Mouse (Mus musculus) stomach, postnatal 0 days (tissue): ENCODE data around the gene Inpp5b.

Experiments
- CTCF ChIP-seq: IDR thresholded peaks from 2 replicates; pipeline ENCODE4 v1.5.1; 2016; ENCODE audit warnings: antibody characterized with exemption, low read depth, mild to moderate bottlenecking, moderate library complexity
- EP300 ChIP-seq: optimal IDR thresholded peaks from 2 replicates; pipeline ENCODE3; 2016; ENCODE audit warnings: antibody characterized with exemption

DNA sequence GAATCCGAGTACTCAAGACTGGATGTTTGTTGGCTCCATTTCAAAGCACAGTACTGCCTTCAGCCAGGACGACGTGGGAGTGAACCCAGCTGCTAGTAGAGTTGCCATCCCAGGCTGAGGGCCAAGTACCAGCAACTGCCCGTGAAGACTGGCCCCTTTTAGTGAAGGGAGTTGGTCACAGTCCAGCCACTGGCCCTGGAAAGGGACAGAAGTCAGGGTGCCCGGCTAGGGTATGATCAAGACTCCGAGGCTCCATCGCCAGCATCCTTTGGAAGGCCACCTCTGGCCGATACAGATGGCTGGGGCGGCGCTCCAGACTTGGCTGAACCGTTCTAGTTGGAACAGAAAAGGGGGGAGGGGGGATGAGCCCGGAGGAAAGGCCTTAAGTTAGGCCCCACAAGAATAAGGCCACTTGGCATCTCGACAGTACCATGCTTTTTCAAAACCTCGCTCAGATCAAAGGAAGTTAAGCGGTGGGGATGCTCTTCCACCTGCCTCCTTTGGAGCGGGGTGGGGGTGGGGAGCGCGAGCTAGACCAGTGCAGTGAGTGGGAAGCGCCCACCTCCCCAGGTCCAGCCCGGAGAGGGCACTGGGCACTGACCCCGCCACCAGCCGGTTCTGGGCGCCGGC, 108.1 kb downstream of the Inpp5b start:
- TF ChIP-seq EP300 (no peak), CTCF (no peak)
